Mouse (Mus musculus) c-Kit-positive CD71-negative TER-119-negative erythroid progenitor cells, embryonic 14.5 days (primary cell): ENCODE data around the gene Cntnap4.
"Not testable (repeated sequence)": the region's sequence is repeated elsewhere in the genome, so short reads cannot be mapped to it uniquely, and the experiment has no call there.

ENCODE experiments used
- DNase-seq: peaks from one replicate; pipeline ENCODE4 v3.0.0-alpha.2; 2013; ENCODE audit warnings: low read depth

Gene Cntnap4

DNA sequence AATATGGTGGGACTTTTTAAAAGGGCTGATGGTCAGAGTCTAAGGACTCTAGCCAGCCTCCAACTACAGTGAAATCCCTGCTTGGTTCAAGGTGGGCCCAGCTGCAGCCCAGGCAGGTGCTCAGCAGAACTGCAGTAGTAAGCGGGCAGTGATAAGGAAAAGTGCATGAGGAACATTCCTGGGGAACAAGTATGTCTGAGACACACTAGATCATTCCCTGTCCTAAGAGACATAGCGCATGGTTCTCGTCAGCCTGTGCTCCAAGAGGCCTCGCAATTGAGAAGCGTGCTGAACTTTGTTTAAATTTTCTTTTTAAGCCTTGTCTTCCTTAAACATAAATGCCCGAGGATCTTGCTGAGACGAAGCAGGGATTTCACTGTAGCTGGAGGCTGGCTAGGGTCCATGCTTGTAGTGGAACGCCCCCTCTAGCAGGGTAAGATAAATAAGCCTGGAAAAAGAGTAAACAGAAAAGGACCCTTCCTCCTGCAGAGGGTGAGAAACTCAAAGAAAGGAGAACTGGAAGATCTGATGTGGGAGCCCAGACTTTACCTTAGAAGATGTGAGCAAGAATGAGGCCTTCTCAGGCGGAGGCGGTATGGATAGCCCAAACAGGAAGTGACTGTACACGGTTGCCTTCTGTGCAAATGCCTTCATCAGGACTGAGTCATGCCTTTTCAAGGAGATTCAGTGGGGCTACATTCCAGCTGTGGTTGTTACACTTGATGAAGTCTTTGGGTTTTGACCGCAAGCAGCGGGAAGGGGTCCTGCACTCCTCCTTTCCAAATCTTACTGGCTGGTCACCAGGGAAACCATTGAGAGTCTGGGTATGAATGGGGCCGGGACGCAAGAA lies 161.0 kb downstream of the Cntnap4 start:
- DNase-seq = no peak

DNA sequence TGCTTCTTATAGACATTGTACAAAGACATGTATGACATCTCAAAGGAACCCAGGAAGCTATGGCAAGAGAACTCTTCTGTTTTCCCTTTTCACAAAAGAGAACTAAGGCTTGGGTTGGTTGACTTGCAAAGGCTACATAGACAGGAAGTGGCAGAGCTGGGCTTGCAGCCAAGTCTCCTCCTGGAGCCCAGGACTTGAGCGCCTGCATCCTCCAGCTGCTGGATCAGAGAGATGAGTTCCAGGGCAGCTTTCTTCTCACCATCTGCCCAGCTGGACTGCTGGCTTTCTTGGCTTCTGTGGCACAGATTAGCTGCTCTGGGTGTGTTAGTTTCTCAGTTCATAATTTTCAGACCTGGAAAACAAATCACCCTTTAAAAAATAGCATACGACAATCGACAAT lies 165.7 kb downstream of the Cntnap4 start:
- no peak for DNase-seq

DNA sequence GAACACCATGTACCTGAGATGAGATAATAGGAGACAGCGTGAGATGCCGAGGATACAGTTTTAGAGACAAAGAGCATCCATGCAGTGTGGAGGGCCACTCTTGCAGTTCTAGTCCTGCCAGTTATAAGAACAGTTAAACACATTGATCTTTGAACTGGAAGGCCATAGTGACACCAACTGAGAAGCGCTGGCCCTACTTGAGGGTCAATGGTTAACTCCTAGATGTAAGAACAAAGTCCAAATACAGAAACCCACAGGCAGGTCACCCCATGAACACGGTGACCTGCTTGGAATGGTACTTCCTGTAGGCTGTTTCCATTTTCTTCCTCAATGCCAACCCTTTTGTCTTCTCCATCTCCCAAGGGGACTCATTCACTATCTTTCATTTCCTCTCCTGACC lies 173.5 kb downstream of the Cntnap4 start:
- DNase-seq = no peak

DNA sequence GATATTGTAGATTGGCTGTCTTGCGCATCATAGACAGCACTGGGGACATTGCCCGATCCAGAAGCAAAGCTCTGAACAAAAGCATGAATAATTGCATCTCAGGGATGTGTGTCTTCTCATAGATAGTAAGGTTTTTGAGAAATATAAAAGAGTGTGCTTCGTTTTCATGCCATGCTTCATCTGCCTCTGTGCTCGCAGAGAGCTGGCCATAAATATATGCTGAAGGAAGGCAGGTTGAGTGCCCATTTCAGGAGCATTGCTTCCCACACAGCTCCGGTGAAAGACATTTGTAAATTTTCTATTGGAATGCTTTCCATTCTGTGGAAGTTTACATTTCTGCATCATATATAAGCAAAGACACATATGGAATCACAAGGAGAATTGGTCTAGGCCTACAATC lies 177.5 kb downstream of the Cntnap4 start:
- DNase-seq = no peak

DNA sequence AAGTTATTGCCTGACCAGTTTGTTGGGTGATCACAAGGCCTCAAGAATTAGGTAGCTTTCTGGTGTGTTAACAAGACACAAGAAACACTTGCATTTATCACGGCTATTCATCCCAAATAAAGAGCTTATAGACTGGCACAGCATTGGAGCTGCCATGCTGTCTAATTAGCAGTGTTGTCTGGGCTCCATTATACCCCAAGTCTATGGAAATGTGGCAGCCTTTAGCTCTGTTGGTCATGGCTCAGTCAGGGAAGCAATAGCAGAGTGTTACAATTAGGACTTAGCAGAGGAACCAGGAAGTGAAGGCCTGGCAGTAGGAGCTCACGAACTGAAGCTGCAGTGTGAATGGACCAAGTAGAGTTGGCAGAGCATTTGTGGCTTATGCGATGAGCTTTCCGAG lies 185.3 kb downstream of the Cntnap4 start:
- DNase-seq = no peak

DNA sequence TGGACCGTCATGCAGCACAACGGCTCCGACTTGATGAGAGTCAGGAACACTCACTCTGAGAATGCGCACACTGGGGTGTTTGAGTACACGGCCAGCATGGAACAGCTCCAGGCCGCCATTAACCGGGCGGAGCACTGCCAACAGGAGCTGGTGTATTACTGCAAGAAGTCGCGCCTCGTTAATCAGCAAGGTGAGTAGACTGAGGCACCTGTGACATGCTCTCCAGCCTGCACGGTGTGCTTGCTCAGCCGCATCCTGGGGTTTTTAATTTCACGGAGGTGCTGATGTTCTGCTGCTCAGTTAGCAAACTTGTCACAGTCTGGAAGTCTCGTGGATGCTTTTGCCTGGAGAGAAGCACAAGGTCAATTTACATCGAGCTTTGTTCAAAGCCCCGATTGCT lies 233.2 kb downstream of the Cntnap4 start:
- no peak for DNase-seq

DNA sequence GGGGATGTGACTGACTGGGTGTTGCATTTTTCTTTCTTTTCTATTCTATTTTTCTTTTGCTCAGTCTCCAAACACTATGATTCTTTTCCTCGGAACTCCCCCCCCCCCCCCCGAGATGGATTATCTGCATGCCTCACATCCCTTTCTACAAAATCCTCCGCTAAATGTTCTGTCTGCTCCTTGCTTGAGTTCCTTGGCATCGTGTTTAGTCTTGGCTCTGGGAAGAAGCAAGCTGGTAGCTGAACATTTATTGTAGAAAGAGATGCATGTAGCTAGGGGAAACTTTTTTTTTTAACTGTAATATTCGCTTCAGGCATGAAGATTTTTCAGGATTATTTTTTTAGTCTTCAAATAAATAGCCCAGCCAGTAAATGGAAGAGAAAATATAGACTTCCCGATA lies 239.5 kb downstream of the Cntnap4 start:
- DNase-seq = no peak

DNA sequence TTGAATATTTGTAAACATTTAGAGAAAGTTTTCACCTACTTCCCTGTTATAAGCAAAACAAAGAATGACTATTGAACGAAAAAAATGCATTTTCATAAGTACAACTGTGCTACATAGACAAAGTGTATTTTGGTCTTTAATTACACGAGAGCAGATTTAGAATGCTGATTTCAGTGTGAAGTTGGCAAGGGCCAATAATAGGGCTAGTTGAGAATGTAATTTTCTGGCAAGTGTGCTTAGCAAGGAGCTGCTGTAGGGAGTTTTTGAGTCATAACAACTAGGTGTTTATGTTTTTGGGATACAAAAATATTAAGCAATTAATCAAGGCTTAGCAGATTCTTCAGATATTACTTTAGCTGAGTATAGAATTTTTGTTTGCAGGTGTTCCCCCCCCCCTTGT lies 271.2 kb downstream of the Cntnap4 start:
- DNase-seq = no peak

DNA sequence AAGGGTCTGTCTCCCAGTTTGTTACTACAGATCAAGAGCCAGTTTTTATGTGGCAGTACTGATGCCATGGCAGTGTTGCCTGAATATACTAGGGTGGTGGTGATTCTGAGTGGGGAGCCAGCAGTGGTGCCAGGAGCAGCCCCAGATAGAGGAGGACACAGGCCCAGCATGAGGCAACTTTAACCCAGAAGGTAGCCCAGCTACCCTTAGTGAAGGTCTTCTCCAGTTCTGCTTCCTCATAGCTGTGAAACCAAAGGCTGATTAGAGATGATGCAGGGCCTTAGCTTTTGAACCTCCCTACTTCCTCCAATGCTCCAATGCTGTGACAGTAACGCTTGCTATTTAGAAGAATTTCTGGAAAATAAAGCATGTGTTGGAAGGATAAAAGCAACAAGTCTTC lies 279.7 kb downstream of the Cntnap4 start:
- not testable (repeated sequence) for DNase-seq

DNA sequence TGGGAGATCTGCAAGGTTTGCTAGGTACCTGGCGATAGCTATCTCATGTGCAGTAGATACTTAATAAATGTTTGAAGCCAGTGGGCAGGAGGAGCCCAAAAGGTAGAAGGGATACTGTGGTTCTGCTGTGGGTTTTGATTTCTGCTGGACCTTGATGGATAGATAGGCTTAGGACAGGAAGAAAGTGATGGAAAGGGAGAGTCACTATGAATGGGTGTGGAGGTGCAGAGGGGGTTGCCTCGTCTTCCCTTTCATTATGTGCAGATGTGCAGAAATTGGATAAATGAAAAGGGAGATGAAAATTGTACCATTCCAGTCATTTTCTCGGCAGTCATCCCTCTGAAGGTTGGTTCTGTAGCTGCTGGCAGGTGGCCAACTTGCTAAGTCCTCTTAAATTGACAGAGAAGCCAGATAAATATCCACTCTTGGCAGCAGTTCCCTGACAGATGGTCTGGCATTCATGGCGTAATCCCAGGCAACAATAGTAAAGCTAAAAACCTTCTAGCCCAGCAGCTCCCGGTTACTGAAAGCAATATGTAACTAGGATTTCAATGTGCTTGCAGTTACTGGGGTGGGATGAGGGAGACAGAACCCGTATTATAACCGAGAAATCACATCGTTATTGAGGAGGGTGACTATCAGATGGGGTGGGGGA lies 336.7 kb downstream of the Cntnap4 start:
- no peak for DNase-seq

DNA sequence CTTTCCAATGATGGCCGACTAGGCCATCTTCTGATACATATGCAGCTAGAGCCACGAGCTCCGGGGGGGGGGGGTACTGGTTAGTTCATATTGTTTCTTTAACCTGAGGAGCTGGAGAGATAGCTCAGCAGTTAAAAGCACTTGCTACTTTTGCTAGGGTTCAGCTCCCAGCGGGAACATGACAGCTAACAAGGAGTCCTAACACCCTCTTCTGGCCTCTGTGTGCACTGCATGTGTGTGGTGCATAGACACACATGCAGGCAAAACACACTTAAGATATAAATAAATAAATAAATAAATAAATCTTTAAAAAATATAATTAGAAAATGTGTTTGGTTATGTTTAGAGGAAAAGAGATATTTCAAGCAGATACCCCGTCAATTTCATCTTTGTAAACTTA lies 339.7 kb downstream of the Cntnap4 start:
- DNase-seq = no peak

DNA sequence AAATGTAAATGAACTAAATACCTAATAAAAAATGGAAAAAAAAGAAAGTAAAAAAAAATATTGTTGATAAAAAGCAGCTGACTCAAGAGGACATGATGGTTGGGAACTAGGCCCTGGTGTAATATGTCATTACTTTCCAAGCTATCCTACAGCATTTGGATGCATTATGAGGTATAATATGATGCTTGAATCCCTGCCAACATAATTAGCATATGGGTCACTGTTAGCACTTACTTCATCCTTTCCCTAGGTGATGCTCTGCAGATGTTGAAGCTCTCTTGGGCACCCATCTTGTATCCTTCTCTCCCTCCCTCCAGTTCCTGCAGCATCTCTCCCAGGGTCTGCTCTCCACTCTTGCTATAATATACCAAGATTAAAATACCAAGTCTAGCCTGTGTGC lies 341.6 kb downstream of the Cntnap4 start:
- DNase-seq = no peak

DNA sequence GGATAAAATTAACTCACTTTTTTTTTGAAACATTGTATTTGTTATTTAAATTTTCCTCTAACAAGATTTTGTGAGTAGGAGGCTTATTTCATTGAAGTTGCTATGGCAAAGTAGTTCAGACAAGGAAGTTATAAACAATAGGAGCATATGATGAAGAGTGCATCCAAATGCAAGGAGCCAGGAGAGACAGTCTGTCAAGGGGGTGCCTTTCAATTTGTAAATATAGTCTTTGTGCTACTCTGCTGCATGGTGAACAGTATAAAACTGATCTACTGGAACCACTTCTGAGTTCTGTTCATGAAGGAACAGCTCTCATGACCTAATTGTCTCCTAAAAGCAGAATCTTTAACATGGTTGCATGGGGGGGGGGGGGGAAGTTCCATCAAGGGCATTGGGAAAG lies 352.3 kb downstream of the Cntnap4 start:
- no peak for DNase-seq

DNA sequence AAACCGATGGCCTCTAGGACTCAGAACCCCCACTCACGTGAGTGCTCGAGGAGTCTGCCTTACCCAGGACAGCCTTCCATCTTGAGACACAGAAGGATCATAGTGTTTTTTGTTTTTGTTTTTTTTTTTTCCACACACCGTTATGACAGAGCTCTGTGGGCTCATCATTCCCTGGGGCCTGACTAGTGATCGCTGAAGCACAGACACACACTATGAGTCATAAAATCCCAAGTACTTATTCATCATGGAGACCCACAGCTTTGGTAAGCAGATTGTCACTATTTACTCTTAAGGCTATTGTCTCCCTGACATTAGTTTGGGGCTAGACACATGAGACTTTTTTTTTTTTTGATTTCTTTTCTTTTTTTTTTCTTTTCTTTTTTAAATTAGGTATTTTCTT lies 352.9 kb downstream of the Cntnap4 start:
- DNase-seq = no peak
